Mouse (Mus musculus) small intestine, adult 2 months (tissue): ENCODE results near the gene Mpp5.

Source experiments
- CTCF ChIP-seq: fragments of 200-500 bp; IDR thresholded peaks from 2 replicates; pipeline ENCODE4 v1.5.1; 2012; ENCODE audit warnings: low read depth, mild to moderate bottlenecking, control low read depth, inconsistent platforms, low read length, moderate library complexity, mixed read lengths; ENCODE audit not compliant: insufficient replicate concordance, insufficient read length; ENCODE audit errors: extremely low read depth
- POLR2A ChIP-seq: fragments of 200-500 bp; IDR thresholded peaks from 2 replicates; pipeline ENCODE4 v1.6.1; 2012; ENCODE audit warnings: low read depth, mild to moderate bottlenecking, control low read depth, inconsistent platforms, low read length, moderate library complexity

DNA sequence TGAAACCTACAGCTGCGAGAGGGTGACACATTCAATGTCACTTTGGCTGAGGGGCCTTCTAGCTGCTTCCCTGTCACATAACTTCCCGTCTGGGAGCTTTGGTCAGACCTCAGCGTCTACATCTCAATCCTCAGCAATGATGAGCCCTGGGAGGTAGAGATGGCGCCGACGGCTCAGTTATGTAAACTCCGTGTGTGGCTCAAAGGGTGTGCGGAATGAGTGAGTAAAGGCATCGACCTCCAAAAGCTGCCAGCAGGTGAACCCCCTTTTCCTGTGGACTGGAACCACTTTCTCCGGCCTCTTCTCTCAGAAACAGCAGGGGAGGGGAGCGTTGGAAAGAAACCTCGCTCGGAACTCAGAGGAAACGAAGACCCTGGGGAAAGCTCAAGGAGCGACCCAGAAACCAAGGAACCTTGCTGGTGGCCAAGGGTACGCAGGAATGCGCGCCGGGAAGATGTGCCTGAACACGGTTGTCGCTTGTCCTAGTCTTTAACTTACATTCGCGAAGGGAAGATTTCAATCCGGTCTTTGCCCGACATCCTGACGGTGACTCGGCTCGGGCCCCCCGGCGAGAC lies 112.3 kb downstream of the Mpp5 start:
- no peak for TF ChIP-seq CTCF
- no peak for TF ChIP-seq POLR2A
